Mouse (Mus musculus): ENCODE measurements around the gene Hipk1. TPM values are rescaled to one million over a fixed set of nuclear protein-coding genes. Genes with fewer than 3 reads are reported as not detected.

Gene Hipk1
- polyA plus RNA-seq, 1 experiment from 2014 or later = 16.3 TPM

GRCm38 (mm10) chr3:103771531-103772130 lies 19.7 kb downstream of the Hipk1 start:
- ATAC-seq (ENCODE audit: low FRiP score) = no peak
- H3K4me1 ChIP-seq (replicated peaks; ENCODE audit: control insufficient read depth, insufficient read depth, low read length) = no peaks in the 10 kb centered on the region
- peak; percentile 32 for DNase-seq (ENCODE audit: low spot score)
- H3K4me2 ChIP-seq (replicated peaks) = no peak overlapping the region
- H3K27ac ChIP-seq = no peak overlapping the region
- H3K4me3 ChIP-seq (replicated peaks; ENCODE audit: low read length) = no peak overlapping the region
- 73% methylated on average over 9 of the region's 9 CpGs for WGBS
- no peaks in the 10 kb centered on the region for H3K9me3 ChIP-seq (ENCODE audit: control insufficient read depth, low read length)
- peaks cover 24% of the 10 kb centered on the region for H3K36me3 ChIP-seq (replicated peaks; ENCODE audit: control insufficient read depth, insufficient read depth)
- H3K9ac ChIP-seq = no peak overlapping the region
- H3K27me3 ChIP-seq (ENCODE audit: control insufficient read depth, insufficient read depth, low read length) = no peaks in the 10 kb centered on the region

GRCm38 (mm10) chr3:103766789-103767188 lies 24.6 kb downstream of the Hipk1 start:
- Histone ChIP-seq H3K9ac (no peak overlapping the region), H3K9me3 (ENCODE audit: control insufficient read depth, low read length) (no peaks in the 10 kb centered on the region), H3K27me3 (ENCODE audit: control insufficient read depth, insufficient read depth, low read length) (no peaks in the 10 kb centered on the region), H3K27ac (no peak overlapping the region), H3K36me3 (replicated peaks; ENCODE audit: control insufficient read depth, insufficient read depth) (peaks cover 41% of the 10 kb centered on the region), H3K4me1 (replicated peaks; ENCODE audit: control insufficient read depth, insufficient read depth, low read length) (no peaks in the 10 kb centered on the region), H3K4me3 (replicated peaks; ENCODE audit: low read length) (no peak overlapping the region), H3K4me2 (replicated peaks) (no peak overlapping the region)
- no peak for DNase-seq (ENCODE audit: low spot score)
- ATAC-seq (ENCODE audit: low FRiP score) = no peak
- WGBS = 69% methylated on average over 3 of the region's 3 CpGs

GRCm38 (mm10) chr3:103759261-103759970 lies 31.9 kb downstream of the Hipk1 start:
- DNase-seq (ENCODE audit: low spot score) (no peak), ATAC-seq (ENCODE audit: low FRiP score) (no peak)
- 92% methylated on average over 5 of the region's 5 CpGs for WGBS
- Histone ChIP-seq H3K4me1 (replicated peaks; ENCODE audit: control insufficient read depth, insufficient read depth, low read length) (no peaks in the 10 kb centered on the region), H3K36me3 (replicated peaks; ENCODE audit: control insufficient read depth, insufficient read depth) (peaks cover 89% of the 10 kb centered on the region), H3K4me3 (replicated peaks; ENCODE audit: low read length) (no peak overlapping the region), H3K9me3 (ENCODE audit: control insufficient read depth, low read length) (no peaks in the 10 kb centered on the region), H3K27ac (no peak overlapping the region), H3K4me2 (replicated peaks) (no peak overlapping the region), H3K9ac (no peak overlapping the region), H3K27me3 (ENCODE audit: control insufficient read depth, insufficient read depth, low read length) (no peaks in the 10 kb centered on the region)

GRCm38 (mm10) chr3:103758456-103758855 lies 32.9 kb downstream of the Hipk1 start:
- Histone ChIP-seq H3K9me3 (ENCODE audit: control insufficient read depth, low read length) (no peaks in the 10 kb centered on the region), H3K27me3 (ENCODE audit: control insufficient read depth, insufficient read depth, low read length) (no peaks in the 10 kb centered on the region), H3K36me3 (replicated peaks; ENCODE audit: control insufficient read depth, insufficient read depth) (peaks cover 89% of the 10 kb centered on the region), H3K4me1 (replicated peaks; ENCODE audit: control insufficient read depth, insufficient read depth, low read length) (no peaks in the 10 kb centered on the region), H3K4me3 (replicated peaks; ENCODE audit: low read length) (no peak overlapping the region), H3K27ac (no peak overlapping the region), H3K9ac (no peak overlapping the region), H3K4me2 (replicated peaks) (no peak overlapping the region)
- no peak for DNase-seq (ENCODE audit: low spot score)
- 81% methylated on average over 7 of the region's 7 CpGs for WGBS
- ATAC-seq (ENCODE audit: low FRiP score) = no peak

- no peak overlapping the region for H3K4me3 ChIP-seq (replicated peaks; ENCODE audit: low read length)
- H3K4me2 ChIP-seq (replicated peaks) = no peak overlapping the region
- H3K27ac ChIP-seq = no peak overlapping the region
- peaks cover 89% of the 10 kb centered on the region for H3K36me3 ChIP-seq (replicated peaks; ENCODE audit: control insufficient read depth, insufficient read depth)
- DNase-seq (ENCODE audit: low spot score) (no peak), ATAC-seq (ENCODE audit: low FRiP score) (no peak)
- H3K27me3 ChIP-seq (ENCODE audit: control insufficient read depth, insufficient read depth, low read length) = no peaks in the 10 kb centered on the region
- no peaks in the 10 kb centered on the region for H3K4me1 ChIP-seq (replicated peaks; ENCODE audit: control insufficient read depth, insufficient read depth, low read length)
- 94% methylated on average over 2 of the region's 2 CpGs for WGBS
- H3K9ac ChIP-seq = no peak overlapping the region
- no peaks in the 10 kb centered on the region for H3K9me3 ChIP-seq (ENCODE audit: control insufficient read depth, low read length)
Observed at GRCm38 (mm10) chr3:103756920-103757319, 34.4 kb downstream of the Hipk1 start.

GRCm38 (mm10) chr3:103755351-103755750 lies 36.0 kb downstream of the Hipk1 start:
- no peak for DNase-seq (ENCODE audit: low spot score)
- 79% methylated on average over 3 of the region's 3 CpGs for WGBS
- Histone ChIP-seq H3K9me3 (ENCODE audit: control insufficient read depth, low read length) (no peaks in the 10 kb centered on the region), H3K4me1 (replicated peaks; ENCODE audit: control insufficient read depth, insufficient read depth, low read length) (no peaks in the 10 kb centered on the region), H3K4me2 (replicated peaks) (no peak overlapping the region), H3K4me3 (replicated peaks; ENCODE audit: low read length) (no peak overlapping the region), H3K9ac (no peak overlapping the region), H3K27me3 (ENCODE audit: control insufficient read depth, insufficient read depth, low read length) (no peaks in the 10 kb centered on the region), H3K27ac (no peak overlapping the region), H3K36me3 (replicated peaks; ENCODE audit: control insufficient read depth, insufficient read depth) (peaks cover 91% of the 10 kb centered on the region)
- no peak for ATAC-seq (ENCODE audit: low FRiP score)

GRCm38 (mm10) chr3:103751558-103751957 lies 39.8 kb downstream of the Hipk1 start:
- ATAC-seq (ENCODE audit: low FRiP score) = no peak

GRCm38 (mm10) chr3:103746711-103747110 lies 44.7 kb downstream of the Hipk1 start:
- DNase-seq (ENCODE audit: low spot score) (no peak), ATAC-seq (ENCODE audit: low FRiP score) (no peak)
- H3K4me2 ChIP-seq (replicated peaks) = no peak overlapping the region
- no peaks in the 10 kb centered on the region for H3K27me3 ChIP-seq (ENCODE audit: control insufficient read depth, insufficient read depth, low read length)
- no peak overlapping the region for H3K27ac ChIP-seq
- 84% methylated on average over 5 of the region's 5 CpGs for WGBS
- no peak overlapping the region for H3K9ac ChIP-seq
- H3K4me3 ChIP-seq (replicated peaks; ENCODE audit: low read length) = no peak overlapping the region
- H3K36me3 ChIP-seq (replicated peaks; ENCODE audit: control insufficient read depth, insufficient read depth) = peaks cover 91% of the 10 kb centered on the region
- H3K9me3 ChIP-seq (ENCODE audit: control insufficient read depth, low read length) = no peaks in the 10 kb centered on the region
- no peaks in the 10 kb centered on the region for H3K4me1 ChIP-seq (replicated peaks; ENCODE audit: control insufficient read depth, insufficient read depth, low read length)

More at GRCm38 (mm10) chr3:103751558-103751957, 39.8 kb downstream of the Hipk1 start:
- no peak for DNase-seq (ENCODE audit: low spot score)
- H3K27ac ChIP-seq = no peak overlapping the region
- H3K9me3 ChIP-seq (ENCODE audit: control insufficient read depth, low read length) = no peaks in the 10 kb centered on the region
- WGBS = 92% methylated on average over 2 of the region's 2 CpGs
- H3K36me3 ChIP-seq (replicated peaks; ENCODE audit: control insufficient read depth, insufficient read depth) = peaks cover 94% of the 10 kb centered on the region
- no peak overlapping the region for H3K4me3 ChIP-seq (replicated peaks; ENCODE audit: low read length)
- no peak overlapping the region for H3K4me2 ChIP-seq (replicated peaks)
- H3K27me3 ChIP-seq (ENCODE audit: control insufficient read depth, insufficient read depth, low read length) = no peaks in the 10 kb centered on the region
- H3K4me1 ChIP-seq (replicated peaks; ENCODE audit: control insufficient read depth, insufficient read depth, low read length) = no peaks in the 10 kb centered on the region
- no peak overlapping the region for H3K9ac ChIP-seq

- Histone ChIP-seq H3K4me1 (replicated peaks; ENCODE audit: control insufficient read depth, insufficient read depth, low read length) (no peaks in the 10 kb centered on the region), H3K27ac (no peak overlapping the region)
- 95% methylated on average over 14 of the region's 14 CpGs for WGBS
Observed at GRCm38 (mm10) chr3:103745001-103745770, 46.2 kb downstream of the Hipk1 start.

More at GRCm38 (mm10) chr3:103745001-103745770, 46.2 kb downstream of the Hipk1 start:
- Histone ChIP-seq H3K27me3 (ENCODE audit: control insufficient read depth, insufficient read depth, low read length) (no peaks in the 10 kb centered on the region), H3K4me2 (replicated peaks) (no peak overlapping the region), H3K9ac (no peak overlapping the region), H3K4me3 (replicated peaks; ENCODE audit: low read length) (no peak overlapping the region), H3K36me3 (replicated peaks; ENCODE audit: control insufficient read depth, insufficient read depth) (peaks cover 85% of the 10 kb centered on the region), H3K9me3 (ENCODE audit: control insufficient read depth, low read length) (no peaks in the 10 kb centered on the region)
- ATAC-seq (ENCODE audit: low FRiP score) (no peak), DNase-seq (ENCODE audit: low spot score) (no peak)
